Mouse (Mus musculus): ENCODE measurements at regions not wholly inside any gene's neighbourhood (a gene's known extent, or its start where the extent isn't known, plus 50 kb on each side); places are given as distances from the start of the nearest gene placed in this dataset.
A peak's percentile ranks its signal among the peaks of the same experiment; 100 is the strongest.

GRCm38 (mm10) chr10:44846149-44846548, 220.9 kb upstream of the Prep start:
- intact Hi-C loops (cut with DNase I) = no loop called here

GRCm38 (mm10) chr10:44840449-44840848, 226.6 kb upstream of the Prep start:
- intact Hi-C loops (cut with DNase I) = no loop called here
- DNase-seq = no peak

More at GRCm38 (mm10) chr10:44846149-44846548, 220.9 kb upstream of the Prep start:
- no peak for DNase-seq

- intact Hi-C loops (cut with DNase I) = no loop called here
- DNase-seq = no peak
Measured at GRCm38 (mm10) chr10:44832455-44832854, 234.5 kb upstream of the Prep start.

GRCm38 (mm10) chr10:44826271-44826670, 240.7 kb upstream of the Prep start:
- intact Hi-C loops (cut with DNase I) = no loop called here

GRCm38 (mm10) chr10:44821666-44822065, 245.3 kb upstream of the Prep start:
- intact Hi-C loops (cut with DNase I) = no loop called here
- DNase-seq = no peak

More at GRCm38 (mm10) chr10:44826271-44826670, 240.7 kb upstream of the Prep start:
- no peak for DNase-seq

- no peak for DNase-seq
- intact Hi-C loops (cut with DNase I) = no loop called here
Measured at GRCm38 (mm10) chr10:44820379-44820778, 246.6 kb upstream of the Prep start.

- DNase-seq = no peak
- intact Hi-C loops (cut with DNase I) = no loop called here
Measured at GRCm38 (mm10) chr10:44819361-44819760, 247.6 kb upstream of the Prep start.

- intact Hi-C loops (cut with DNase I) = no loop called here
- DNase-seq = no peak
Measured at GRCm38 (mm10) chr10:44818615-44819014, 248.4 kb upstream of the Prep start.

GRCm38 (mm10) chr10:44796205-44796604, 267.9 kb upstream of the Prdm1 start:
- intact Hi-C loops (cut with DNase I) = no loop called here
- DNase-seq = no peak

- no peak for DNase-seq
- intact Hi-C loops (cut with DNase I) = no loop called here
Measured at GRCm38 (mm10) chr10:44785386-44785785, 257.1 kb upstream of the Prdm1 start.

GRCm38 (mm10) chr10:44780381-44780958, 252.2 kb upstream of the Prdm1 start:
- intact Hi-C loops (cut with DNase I) = no loop called here
- DNase-seq = no peak

- peak; percentile 14 to 16 for DNase-seq
- intact Hi-C loops (cut with DNase I) = no loop called here
Measured at GRCm38 (mm10) chr10:44779568-44780207, 251.4 kb upstream of the Prdm1 start.

- intact Hi-C loops (cut with DNase I) = no loop called here
- DNase-seq = no peak
Measured at GRCm38 (mm10) chr10:44777214-44777613, 248.9 kb upstream of the Prdm1 start.

- no peak for DNase-seq
- intact Hi-C loops (cut with DNase I) = no loop called here
Measured at GRCm38 (mm10) chr10:44776175-44776574, 247.9 kb upstream of the Prdm1 start.

- intact Hi-C loops (cut with DNase I) = loop anchor here (5.0 to 10.0 kb wide), 3 partner anchors 273 to 471 kb away; no protein-coding TSS in a partner anchor
Measured at GRCm38 (mm10) chr10:44765527-44765926, 237.2 kb upstream of the Prdm1 start.

GRCm38 (mm10) chr10:44763102-44763501, 234.8 kb upstream of the Prdm1 start:
- no peak for DNase-seq
- intact Hi-C loops (cut with DNase I) = loop anchor here (5.0 to 10.0 kb wide), 3 partner anchors 306 to 468 kb away; no protein-coding TSS in a partner anchor

More at GRCm38 (mm10) chr10:44765527-44765926, 237.2 kb upstream of the Prdm1 start:
- DNase-seq = no peak

GRCm38 (mm10) chr10:44762068-44762467, 233.8 kb upstream of the Prdm1 start:
- intact Hi-C loops (cut with DNase I) = loop anchor here (5.0 to 10.0 kb wide), 3 partner anchors 305 to 467 kb away; no protein-coding TSS in a partner anchor
- no peak for DNase-seq

GRCm38 (mm10) chr10:44761324-44761723, 233.0 kb upstream of the Prdm1 start:
- intact Hi-C loops (cut with DNase I) = loop anchor here (5.0 to 10.0 kb wide), 3 partner anchors 304 to 467 kb away; no protein-coding TSS in a partner anchor
- no peak for DNase-seq

GRCm38 (mm10) chr10:44755355-44755957, 227.2 kb upstream of the Prdm1 start:
- intact Hi-C loops (cut with DNase I) = loop anchor here (10.0 kb wide), 1 partner anchor 249 kb away; no protein-coding TSS in a partner anchor
- peak; percentile 33 to 58 for DNase-seq

GRCm38 (mm10) chr10:44754930-44755329, 226.6 kb upstream of the Prdm1 start:
- no peak for DNase-seq
- intact Hi-C loops (cut with DNase I) = loop anchor here (10.0 kb wide), 1 partner anchor 250 kb away; no protein-coding TSS in a partner anchor

- DNase-seq = no peak
- intact Hi-C loops (cut with DNase I) = loop anchor here (10.0 kb wide), 1 partner anchor 252 kb away; no protein-coding TSS in a partner anchor
Measured at GRCm38 (mm10) chr10:44752719-44753390, 224.6 kb upstream of the Prdm1 start.

All from heart, postnatal 10 days (tissue).